Mouse (Mus musculus) adrenal gland, adult (tissue): ENCODE data around the gene Oaz2.

Source experiments
- DNase-seq, 2 experiments: peaks; one replicate each; pipeline ENCODE4 v3.0.0; 2022 to 2023; ENCODE audit warnings: low spot score in 1 of 2; ENCODE audit not compliant: inconsistent age in 2 of 2

Oaz2 gene

GRCm38 (mm10) chr9:65649997-65650396 is 17.8 kb upstream of the Oaz2 start:
- peak in 1 of 2 experiments; percentile 56 for DNase-seq

DNA sequence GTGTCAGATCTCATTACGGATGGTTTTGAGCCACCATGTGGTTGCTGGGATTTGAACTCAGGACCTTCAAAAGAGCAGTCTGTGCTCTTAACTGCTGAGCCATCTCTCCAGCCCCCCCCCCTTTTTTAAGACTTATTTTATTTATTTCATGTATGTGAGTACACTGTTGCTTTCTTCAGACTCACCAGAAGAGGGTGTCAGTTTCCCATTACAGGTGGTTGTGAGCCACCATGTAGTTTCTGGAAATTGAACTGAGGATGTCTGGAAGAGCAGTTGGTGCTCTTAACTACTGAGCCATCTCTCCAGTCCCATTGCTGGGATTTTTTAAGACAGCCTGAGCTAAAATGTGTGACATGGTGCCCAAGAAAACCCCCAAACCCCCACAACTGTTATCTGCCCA is 15.8 kb upstream of the Oaz2 start:
- peak in 1 of 2 experiments; percentile 42 for DNase-seq

DNA sequence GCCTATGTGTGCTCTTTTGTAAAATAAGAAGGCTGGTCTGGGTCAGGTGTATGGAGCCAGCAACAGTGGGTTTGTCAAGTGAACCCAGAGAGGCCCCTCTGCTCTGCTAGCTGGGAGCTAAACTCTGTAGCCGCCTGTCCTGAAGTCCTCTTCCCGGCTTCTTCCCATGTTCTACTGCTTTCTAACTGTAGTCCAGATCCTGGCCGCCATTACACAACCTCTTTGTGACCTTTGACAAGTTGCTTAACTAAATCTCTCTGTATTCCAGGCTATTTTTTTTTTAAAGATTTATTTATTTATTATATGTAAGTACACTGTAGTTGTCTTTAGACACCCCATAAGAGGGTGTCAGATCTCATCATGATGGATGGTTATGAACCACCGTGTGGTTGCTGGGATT is 14.1 kb upstream of the Oaz2 start:
- DNase-seq, result no peak

DNA sequence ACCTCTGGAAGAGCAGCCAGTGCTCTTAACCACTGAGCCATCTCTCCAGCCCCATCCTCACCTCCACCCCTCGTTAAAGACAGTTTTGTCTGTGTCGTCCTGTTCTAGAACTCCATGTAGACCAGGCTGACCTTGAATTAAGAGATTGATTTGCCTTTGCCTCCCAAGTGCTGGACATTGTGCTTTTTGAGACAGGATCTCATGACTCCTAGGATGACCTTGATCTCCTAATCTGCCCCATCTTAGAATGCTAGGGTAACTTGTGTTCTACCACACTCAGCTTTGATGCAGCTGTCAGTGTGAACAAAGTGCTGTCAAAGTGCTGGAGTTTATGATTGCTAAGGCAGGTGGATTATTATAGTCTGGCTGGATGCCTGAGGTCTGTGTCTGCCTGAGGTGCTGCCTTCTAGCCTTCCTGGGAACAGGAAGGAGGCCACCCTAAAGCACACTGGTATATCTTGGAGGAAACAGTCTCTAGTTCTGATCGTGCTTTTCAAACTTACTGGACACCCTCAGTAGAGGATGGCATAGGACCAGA is 13.0 kb upstream of the Oaz2 start:
- peak; percentile 55 to 59 for DNase-seq

- peak in 1 of 2 experiments; percentile 61 for DNase-seq
Measured at GRCm38 (mm10) chr9:65655540-65655939, 12.3 kb upstream of the Oaz2 start.

- no peak for DNase-seq
Measured at GRCm38 (mm10) chr9:65657218-65657617, 10.6 kb upstream of the Oaz2 start.

- DNase-seq, result peak; percentile 43 to 62
Measured at GRCm38 (mm10) chr9:65661029-65661428, 6.8 kb upstream of the Oaz2 start.

DNA sequence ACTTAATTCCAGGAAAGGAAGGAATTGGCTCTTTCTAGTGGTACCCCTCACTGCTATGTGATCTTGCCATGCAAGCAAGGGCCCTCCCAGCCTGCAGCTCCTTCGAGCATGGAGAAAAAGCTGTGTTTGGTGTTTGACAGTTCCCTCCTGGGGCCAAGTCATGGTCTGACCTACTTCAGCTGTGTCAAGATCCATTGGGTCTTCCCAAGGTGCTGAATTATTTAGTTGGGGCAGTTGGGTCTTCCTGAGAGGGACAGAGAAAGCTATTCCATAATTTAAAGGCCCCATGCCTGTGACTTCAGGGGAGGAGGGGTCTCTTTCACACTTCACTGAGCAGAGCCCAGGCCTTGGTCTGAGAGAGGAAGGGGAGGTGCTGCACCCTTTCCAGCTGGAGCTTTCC is 6.3 kb upstream of the Oaz2 start:
- no peak for DNase-seq

GRCm38 (mm10) chr9:65664163-65664562 is 3.6 kb upstream of the Oaz2 start:
- peak; percentile 64 to 91 for DNase-seq

GRCm38 (mm10) chr9:65666042-65666441 is 1.8 kb upstream of the Oaz2 start:
- DNase-seq, result peak; percentile 74 to 90

GRCm38 (mm10) chr9:65671431-65671931 is 3.7 kb downstream of the Oaz2 start:
- peak; percentile 88 to 94 for DNase-seq

- peak in 1 of 2 experiments; percentile 41 for DNase-seq
Measured at GRCm38 (mm10) chr9:65672996-65673395, 5.2 kb downstream of the Oaz2 start.

DNA sequence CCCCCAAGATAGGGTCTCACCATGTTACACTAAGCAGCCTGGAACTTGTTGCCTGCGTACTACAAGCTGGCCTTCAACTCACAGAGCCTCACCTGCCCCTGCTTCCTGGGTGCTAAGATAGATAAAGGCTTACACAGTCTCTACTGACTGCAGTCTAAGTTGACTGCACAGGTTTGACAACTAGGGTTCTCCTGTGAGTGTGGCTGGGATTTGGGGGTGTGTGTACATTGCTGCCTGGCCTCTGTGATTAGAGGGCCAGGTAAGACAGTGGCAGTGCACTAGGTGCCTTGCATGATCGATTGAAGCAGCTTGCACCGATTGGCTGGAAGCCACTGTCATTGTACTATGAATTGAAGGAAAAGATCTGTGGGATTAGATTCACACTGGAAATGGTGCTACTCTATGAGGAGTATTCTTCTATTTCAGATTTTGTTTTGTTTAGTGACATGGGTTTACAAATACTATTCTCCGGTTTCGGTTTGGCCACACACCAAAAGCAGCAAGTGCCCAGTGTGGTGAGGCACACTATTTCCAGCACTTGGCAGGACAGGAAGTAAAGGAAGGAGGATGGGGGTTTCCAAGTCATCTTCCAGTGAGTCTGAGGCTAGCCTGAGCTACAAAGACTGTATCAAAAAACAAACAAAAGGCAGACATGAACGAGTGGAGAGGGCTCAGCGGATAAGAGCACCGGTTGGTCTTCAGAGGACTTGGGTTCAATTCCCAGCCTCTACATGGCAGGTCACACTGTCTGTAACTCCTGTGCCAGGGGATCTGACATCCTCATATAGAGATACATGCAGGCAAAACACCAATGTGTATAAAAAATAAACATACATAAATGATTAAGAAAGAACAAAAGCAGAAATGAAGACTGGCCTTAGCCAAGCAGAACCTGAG is 7.9 kb downstream of the Oaz2 start:
- DNase-seq, result peak in 1 of 2 experiments; percentile 67

DNA sequence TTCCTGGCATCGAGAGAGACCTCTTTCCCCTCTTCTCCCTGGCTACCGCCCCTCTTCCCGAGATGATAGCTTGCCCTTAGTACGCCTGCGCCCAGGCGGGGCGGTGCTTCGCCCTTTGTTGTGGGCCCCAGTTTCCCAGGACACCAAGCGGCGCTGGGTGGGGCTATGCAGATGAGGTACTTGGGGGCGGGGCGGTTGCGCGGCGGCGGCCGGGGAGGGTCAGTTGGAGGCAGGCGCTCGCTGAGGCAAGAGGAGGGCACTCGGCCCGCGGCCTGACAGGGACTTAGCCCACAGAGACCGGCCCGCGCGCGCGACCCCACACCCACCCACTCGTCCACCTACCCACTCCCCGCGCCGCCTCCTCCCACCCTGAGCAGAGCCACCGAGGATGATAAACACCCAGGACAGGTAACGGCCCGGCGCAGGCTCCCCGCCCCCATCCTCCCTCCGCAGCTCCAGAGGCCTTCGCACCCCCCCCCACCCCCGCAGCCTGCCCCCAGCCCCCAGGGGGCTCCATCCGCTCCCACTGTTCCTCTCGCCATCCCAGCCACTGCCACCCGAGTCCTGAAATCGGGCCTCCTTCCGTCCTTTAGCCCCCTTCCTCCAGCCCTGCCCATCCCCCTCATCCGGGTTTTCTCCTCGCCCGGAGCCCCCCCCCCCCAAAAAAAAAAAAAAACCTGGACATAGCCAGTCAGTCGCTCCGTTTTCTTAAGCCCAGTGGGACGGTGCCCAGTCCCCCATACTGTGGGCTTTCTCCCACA is 8.7 kb downstream of the Oaz2 start:
- peak; percentile 97 to 99 for DNase-seq

DNA sequence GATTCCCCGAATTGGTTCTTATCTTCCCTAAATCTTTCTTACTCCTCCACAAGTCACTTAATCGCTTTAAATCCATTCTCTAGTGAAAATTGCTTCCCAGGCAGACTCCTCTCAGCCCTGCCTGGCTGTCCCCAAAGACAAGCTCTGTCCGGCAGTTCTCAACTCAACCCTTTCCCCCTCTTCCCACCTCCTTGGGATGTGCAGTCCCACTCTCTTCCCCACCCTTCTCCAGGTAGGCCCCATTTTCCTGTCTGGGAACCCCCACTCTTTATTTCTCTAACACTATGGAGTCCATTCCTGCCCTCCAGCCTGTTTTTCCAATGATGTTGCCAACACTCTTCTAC is 9.3 kb downstream of the Oaz2 start:
- peak in 1 of 2 experiments; percentile 62 for DNase-seq

- peak; percentile 38 to 71 for DNase-seq
Measured at GRCm38 (mm10) chr9:65679181-65679761, 11.5 kb downstream of the Oaz2 start.

GRCm38 (mm10) chr9:65680938-65681633 is 13.3 kb downstream of the Oaz2 start:
- no peak for DNase-seq

- peak in 1 of 2 experiments; percentile 44 for DNase-seq
Measured at GRCm38 (mm10) chr9:65681634-65681940, 13.8 kb downstream of the Oaz2 start.

DNA sequence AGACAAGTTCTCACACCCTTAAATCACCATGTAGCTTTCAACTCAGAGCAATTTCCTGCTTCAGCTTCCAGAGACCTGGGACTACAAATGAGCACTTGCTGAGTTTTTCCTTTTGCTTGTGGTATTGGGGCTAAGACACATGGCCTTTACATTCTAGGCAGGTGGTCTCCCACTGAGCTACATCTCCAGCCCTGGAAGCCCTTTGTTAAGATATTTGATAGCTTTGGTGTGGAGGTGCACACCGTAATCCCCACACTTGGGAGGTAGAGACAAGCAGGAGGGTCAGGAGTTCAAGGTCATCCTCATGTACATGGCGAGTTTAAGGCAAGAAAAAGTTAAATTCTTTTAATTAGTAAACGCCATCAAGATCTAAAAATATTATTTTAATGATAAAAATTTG is 14.4 kb downstream of the Oaz2 start:
- DNase-seq, result no peak

GRCm38 (mm10) chr9:65682994-65683393 is 15.2 kb downstream of the Oaz2 start:
- DNase-seq, result peak in 1 of 2 experiments; percentile 71

DNA sequence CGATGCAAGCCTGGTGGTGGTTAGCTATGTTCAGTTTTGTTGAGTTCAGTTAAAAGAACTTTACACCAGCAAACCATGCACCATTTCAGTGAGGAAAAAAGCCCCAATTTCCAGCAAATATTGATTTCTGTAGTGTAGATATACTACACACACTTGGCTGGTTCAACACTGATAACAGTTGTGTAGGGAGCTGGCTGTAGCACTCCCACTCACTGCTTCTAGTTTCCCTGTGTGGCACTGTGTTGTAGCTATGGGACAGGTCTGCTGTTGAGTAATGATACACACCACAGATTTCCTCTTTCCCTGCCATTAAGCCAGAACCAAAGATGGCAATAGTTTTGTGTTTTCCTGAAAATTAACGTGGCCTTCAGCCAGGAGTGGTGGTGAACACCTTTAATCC is 16.9 kb downstream of the Oaz2 start:
- DNase-seq, result no peak
